Mouse (Mus musculus) layer of hippocampus, adult 8-10 months (tissue): Measurements from ENCODE around the gene Mpo. TPM values are rescaled to one million over a fixed set of nuclear protein-coding genes. Genes with fewer than 3 reads are reported as not detected.

ENCODE experiments used
- DNase-seq, 2 experiments: peaks; one replicate each; pipeline ENCODE4 v3.0.0; 2022; ENCODE audit warnings: low spot score in 2 of 2
- microRNA-seq, 2 experiments: library from miRNA; unstranded; fragments of <30 nt; microRNA quantifications; one replicate each; pipeline ENCODE4 v1.2.0; 2022
- total RNA-seq, 4 experiments: library from RNA; stranded (reverse); gene quantifications; 2 replicates each; pipeline ENCODE4 v1.2.4; 2022

Mpo gene
- total RNA-seq, 4 experiments from 2014 or later = 0.79 TPM; not detected in 3

GRCm38 (mm10) chr11:87802621-87803020, 9.2 kb downstream of the Mpo start:
- DNase-seq = peak in 1 of 2 experiments; percentile 58

DNA sequence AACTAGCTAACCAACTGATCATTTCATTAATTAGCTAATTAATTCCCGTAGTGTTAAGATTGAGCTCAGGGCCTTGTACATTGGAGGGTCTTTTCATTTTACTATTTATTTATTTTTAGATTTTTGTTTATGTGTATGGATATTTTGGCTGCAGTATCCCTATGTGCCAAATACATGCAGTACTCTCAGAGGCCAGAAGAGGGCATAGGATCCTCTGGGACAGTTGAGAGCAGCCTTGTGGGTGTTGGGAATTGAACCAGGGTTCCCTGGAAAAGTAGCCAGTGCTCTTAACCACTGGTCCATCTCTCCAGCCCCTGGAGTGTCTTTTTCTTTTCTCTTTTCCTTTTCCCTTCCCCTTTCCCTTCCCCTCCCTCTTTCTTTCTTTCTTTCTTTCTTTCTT, 12.1 kb downstream of the Mpo start:
- DNase-seq = no peak

GRCm38 (mm10) chr11:87807433-87807832, 14.1 kb downstream of the Mpo start:
- DNase-seq = no peak

- DNase-seq = no peak
These were observed 14.9 kb downstream of the Mpo start for GRCm38 (mm10) chr11:87808236-87808635.

DNA sequence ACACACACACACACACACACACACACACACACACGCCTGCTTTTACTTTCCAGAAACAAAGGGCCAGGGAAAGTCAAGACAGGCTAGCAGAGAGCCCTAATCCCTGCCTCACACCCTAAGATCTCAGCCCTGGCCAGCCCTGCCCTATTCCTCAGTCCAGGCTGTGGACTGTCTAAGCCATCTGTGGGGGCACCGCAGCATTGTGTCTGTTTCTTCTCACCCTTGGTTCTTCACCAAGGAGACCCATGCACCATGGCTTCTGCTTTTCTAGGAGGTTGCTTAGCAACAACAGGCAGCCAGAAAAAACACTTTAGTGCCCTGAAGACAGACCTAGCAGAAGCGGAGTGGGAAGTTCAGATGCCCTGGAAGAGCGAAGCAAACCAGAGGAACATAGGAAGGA, 18.0 kb downstream of the Mpo start:
- DNase-seq = no peak

DNA sequence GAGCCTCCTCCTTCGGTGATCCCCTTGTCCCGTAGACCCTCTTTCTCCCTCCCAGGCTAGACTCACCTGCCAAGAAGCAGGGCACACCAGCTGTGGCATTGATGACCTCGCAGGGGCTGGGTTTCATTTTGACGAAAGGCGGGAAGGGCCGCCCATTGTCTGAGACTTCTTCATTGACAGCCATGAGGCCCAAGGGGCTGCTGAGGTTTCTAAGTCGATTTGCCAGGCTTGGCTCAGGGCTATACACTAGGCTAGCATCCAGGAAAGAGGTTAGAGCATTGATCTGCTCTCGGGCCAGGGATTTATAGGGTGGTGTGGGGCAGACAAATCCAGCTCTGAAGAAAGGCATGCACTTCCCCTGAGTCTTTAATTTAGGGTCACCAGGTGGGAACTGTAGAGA, 21.4 kb downstream of the Mpo start:
- no peak for DNase-seq

DNA sequence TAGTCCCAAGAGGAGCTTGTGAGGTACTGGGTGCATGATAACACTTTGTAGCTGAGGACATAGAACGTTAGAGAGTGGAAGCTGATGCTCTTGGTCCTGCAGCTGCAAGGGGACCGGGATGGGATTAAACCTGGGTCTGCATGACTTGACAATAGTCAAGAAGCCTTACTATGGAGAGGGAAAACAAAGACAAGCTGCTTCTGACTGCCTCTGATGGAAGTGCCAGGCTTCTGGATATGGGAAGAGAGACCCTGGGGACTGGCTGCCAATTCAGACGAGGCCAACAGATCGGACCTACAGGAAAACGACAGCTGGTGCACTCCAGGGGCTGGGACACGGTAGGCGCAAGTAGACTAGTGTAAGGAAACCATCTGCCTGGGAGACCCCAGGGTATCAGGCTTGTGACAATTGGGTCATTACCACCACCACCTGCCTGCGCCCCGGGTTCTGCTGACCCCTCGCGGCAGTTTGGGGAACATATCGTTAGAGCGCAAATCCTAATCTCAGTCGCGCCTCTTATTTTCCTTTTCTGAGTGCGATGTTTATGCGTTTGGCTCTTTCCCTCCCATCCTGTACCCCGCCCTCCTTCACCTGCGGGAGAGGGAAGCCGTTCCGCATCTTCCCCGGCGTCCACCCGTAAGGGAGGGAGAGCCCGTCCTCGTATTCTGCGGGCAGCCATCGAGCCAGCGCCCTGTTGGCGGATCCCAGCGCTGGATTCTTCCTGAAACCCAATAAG, 23.5 kb downstream of the Mpo start:
- DNase-seq = peak; percentile 21 to 43

- DNase-seq = no peak
These were observed 24.0 kb downstream of the Mpo start for GRCm38 (mm10) chr11:87817443-87817773.

DNA sequence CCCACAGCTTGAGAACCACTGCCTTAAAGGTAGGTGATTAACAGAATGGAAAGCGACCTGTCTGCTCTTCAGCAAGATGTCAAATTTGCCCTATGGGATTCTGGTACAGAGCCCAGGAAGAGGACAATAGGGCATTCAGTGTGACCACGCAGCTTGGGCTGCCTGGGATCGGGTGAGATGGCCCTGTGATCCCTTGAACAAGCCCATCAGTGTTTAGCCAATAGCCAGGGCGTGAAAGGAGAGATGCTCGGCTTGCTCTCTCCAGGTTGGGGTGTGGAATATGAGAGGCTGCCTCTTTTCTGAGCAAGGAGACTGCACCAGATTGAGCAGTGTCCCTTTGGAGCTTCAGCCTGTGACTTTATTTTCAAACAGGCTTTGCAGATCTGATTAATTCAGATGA, 28.1 kb downstream of the Mpo start:
- DNase-seq = peak; percentile 39 to 45

GRCm38 (mm10) chr11:87828239-87828900, 35.0 kb downstream of the Mpo start, which contains the start of gene Lpo:
TSS of gene Lpo (minus strand) at chr11:87828289.
- no peak for DNase-seq

DNA sequence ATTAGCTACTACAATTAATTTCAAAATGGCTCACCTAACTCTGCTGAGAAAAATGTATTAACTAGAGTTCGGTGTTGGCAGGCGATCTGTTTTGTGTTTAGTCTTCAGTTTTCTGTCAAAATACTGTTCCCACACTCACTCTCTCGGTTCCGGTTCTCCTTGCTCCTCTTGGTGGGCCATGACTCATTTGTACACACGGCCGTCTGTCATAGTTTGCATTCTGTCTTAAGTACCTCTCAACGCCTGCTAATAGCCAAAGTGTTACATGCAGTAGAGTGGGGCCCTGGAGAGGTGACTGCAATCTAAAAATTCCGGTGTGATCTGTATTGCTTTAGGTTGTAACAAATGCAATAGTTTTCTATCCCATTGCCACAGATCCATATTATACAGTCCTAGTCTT, 47.3 kb downstream of the Mpo start:
- no peak for DNase-seq

DNA sequence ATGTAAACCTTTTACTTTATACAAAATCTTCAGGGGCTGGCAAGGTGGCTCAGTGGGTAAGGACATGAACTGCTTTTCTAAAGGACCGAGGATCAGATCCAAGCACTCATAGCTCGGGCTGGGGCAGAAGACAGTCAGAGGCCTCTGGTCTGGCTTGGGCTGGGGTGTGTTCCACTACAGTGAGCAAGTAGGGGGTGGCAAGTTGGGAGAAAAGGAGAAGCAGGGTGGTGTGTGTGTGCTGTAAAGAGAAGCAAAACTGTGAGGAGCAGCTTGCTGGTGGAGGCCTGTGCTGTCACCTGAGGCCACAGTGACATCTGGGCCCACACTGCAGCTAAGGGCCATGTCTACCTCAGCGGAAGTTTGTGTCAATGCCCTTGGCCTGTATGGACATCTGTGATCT, 48.1 kb downstream of the Mpo start:
- DNase-seq = no peak

DNA sequence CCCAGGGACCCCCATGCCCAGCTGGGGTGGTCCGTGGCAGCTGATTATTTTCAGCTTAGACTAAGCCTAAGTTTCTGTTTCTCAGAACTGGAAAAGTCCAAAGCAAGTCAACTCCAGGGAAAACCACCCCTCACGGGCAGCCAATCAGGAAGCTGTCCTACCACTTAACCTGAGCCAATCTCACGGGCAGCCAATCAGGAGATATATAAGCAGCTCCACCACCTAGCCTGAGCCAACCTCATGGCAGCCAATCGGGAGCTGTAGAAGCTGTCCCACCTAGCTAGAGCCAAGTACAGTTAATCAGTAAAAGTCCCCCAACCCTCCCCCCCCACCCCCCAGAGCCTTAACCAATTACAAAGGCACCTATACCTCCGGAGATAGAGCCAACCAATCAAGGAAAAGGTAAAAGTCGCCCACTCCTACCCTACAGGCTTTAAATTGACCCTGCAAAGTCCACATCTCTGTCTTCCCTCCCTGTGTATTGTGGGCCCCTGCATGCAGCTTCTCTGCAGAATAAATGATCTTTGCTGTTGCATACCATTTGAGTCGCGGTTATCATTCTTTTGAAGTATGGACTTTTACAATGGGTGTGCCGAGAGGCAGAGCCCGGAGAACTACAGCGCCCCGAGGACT, 53.7 kb downstream of the Mpo start:
- DNase-seq = no peak

DNA sequence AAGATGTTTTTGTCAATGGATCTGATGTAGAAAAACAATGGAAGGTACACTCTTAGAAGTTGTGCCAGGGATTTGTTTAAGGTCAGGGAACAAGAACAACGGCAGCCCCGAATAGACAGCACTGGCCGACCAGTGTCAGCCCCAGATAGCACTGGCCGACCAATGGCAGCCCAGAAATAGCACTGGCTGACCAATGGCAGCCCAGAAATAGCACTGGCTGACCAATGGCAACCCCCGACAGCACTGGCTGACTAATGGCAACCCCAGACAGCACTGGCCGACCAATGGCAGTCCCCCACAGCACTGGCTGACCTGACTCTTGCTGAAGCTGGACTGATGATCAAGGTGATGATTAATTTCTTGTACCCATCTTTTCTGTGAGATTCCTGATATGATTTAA, 54.5 kb downstream of the Mpo start:
- no peak for DNase-seq

DNA sequence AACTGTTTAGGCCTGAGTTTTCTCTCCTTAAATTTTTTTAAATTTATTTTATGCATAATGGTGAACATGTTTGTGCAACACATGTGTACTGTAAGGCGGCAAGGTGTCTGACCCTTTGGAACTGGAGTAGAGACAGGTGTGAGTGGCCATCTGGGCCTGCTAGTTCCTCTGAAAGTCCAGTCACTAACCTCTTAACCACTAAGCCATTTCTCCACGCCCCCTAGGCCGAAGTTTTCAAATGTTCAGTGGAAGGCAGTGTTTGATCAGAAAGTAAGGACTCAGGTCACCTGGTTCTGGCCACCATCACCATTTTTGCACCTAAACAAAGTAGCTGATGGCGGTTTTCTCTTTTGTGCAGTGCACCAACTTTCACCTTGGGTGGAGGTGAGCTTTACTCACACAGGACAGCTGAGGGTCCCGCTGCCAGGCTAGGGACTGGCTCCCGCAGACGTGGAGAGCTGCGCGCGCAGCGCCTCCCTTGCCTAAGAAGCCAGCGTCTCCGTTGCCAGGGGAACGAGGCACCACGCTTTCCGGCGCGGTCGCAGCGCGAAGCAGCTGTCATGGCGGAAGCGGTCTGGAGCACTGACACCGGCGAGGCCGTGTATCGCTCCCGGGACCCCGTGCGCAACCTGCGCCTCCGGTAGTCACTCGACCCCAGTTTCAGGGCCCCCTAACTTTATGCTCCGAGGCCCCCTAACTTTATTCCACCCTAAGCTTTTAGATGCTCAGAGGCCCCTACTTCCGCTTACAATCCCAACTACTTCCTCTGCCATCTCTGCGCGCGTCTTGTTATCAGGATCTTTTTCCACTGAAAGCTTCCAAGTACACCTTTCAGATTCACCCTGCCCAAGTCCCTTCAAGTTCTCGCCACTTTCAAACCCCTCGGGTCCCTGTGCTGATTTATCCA, 59.6 kb downstream of the Mpo start, which contains the start of gene Mks1:
TSS of gene Mks1 (plus strand) at position 526 of the 907 bp plus-strand sequence.
- peak; percentile 86 to 91 for DNase-seq

DNA sequence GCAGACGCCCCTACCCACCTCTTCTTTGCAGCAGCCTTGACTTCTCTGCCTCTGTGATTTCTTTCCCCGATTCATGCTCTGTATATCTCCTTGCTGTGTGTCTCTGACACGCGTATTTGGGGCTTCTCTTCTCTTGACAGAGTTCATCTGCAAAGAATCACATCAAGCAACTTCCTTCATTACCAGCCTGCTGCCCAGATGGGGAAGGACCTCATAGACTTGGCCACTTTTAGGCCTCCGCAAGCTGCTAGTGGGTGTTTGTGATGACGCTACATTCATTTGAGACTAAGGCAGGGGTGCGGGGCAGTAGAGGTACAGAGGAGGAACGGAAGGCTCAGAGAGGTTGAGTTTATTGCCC, 60.2 kb downstream of the Mpo start:
- DNase-seq = peak; percentile 19 to 26

Small RNA genes lying within 50 kb of the gene (microRNA-seq; reads per million reads assigned to microRNA genes)
- 0 reads per million in 2 experiments for gene Mir142
- 0 reads per million in 2 experiments for gene Mir142b

Other genes starting within 250 kb of the Mpo start
- not detected for gene Gm11492, start 226.9 kb upstream of the Mpo start, total RNA-seq
- 100 to 1,000 TPM; 174 to 201 (median 193) TPM for gene Sept4, start 224.7 kb upstream of the Mpo start, total RNA-seq
- 100 to 1,000 TPM in 1 of 4 experiments, 10 to 100 TPM in 3; 75.1 to 105 (median 86.8) TPM for gene Mtmr4, start 201.4 kb upstream of the Mpo start, total RNA-seq
- under 1 TPM; 0.45 to 0.77 (median 0.57) TPM for gene Hsf5, start 176.4 kb upstream of the Mpo start, total RNA-seq
- 1 to 10 TPM; 2.5 to 5.7 (median 3.6) TPM for gene Rnf43, start 130.9 kb upstream of the Mpo start, total RNA-seq
- gene Supt4a, start 56.0 kb upstream of the Mpo start, total RNA-seq = 10 to 100 TPM; 61.3 to 76.3 (median 69.6) TPM
- gene Tspoap1, start 33.0 kb upstream of the Mpo start, total RNA-seq = 100 to 1,000 TPM; 145 to 183 (median 166) TPM
- 1 to 10 TPM in 1 of 4 experiments, under 1 TPM in 3; 0.20 to 1.0 (median 0.30) TPM for gene Lpo, start 34.7 kb downstream of the Mpo start, total RNA-seq
- gene Mks1, start 59.6 kb downstream of the Mpo start, total RNA-seq = 1 to 10 TPM; 6.3 to 8.1 (median 6.9) TPM
- gene Epx, start 82.0 kb downstream of the Mpo start, total RNA-seq = under 1 TPM in 2 of 4 experiments, not detected in 2; 0.16 to 0.35 TPM
- gene Olfr462, start 98.7 kb downstream of the Mpo start, total RNA-seq = not detected
- not detected for gene Olfr463, start 103.8 kb downstream of the Mpo start, total RNA-seq
- gene Olfr464, start 127.4 kb downstream of the Mpo start, total RNA-seq = not detected
- 100 to 1,000 TPM; 470 to 530 (median 496) TPM for gene Dynll2, start 194.0 kb downstream of the Mpo start, total RNA-seq